Mouse (Mus musculus) lung, postnatal 0 days (tissue): ENCODE measurements around the gene Ttyh2.

ENCODE experiments used
- CTCF ChIP-seq: IDR thresholded peaks from 2 replicates; pipeline ENCODE4 v1.5.1; 2016; ENCODE audit warnings: antibody characterized with exemption, mild to moderate bottlenecking
- EP300 ChIP-seq: IDR thresholded peaks from 2 replicates; pipeline ENCODE4 v1.6.1; 2016; ENCODE audit warnings: antibody characterized with exemption, mild to moderate bottlenecking, control low read depth

GRCm38 (mm10) chr11:114691454-114692182 is 16.4 kb downstream of the Ttyh2 start:
- TF ChIP-seq CTCF (no peak), EP300 (no peak)
